Mouse (Mus musculus) lung, embryonic 16.5 days (tissue): ENCODE measurements around the gene Lipe. TPM values are rescaled to one million over a fixed set of nuclear protein-coding genes. Genes with fewer than 3 reads are reported as not detected.
"Not testable (repeated sequence)": the region's sequence is repeated elsewhere in the genome, so short reads cannot be mapped to it uniquely, and the experiment has no call there.

ENCODE experiments used
- ATAC-seq: fragments of 200-750 bp; cut with Nextera tagmentation; 2 replicates; pipeline ENCODE4 v1.8.0; 2017; ENCODE audit warnings: low read depth, mild to moderate bottlenecking, moderate library complexity
- H3K27ac ChIP-seq: fragments of 300-500 bp; sonication (generic); 2 replicates; pipeline ENCODE4 v1.5.1; 2014; ENCODE audit warnings: mild to moderate bottlenecking, control low read depth, low read length
- H3K27me3 ChIP-seq: fragments of 300-500 bp; sonication (generic); 2 replicates; pipeline ENCODE4 v1.6.1; 2014; ENCODE audit warnings: low read depth, low read length, mixed read lengths; ENCODE audit not compliant: control insufficient read depth, insufficient read depth
- H3K36me3 ChIP-seq: fragments of 300-500 bp; sonication (generic); 2 replicates; pipeline ENCODE4 v1.6.1; 2014; ENCODE audit warnings: low read length; ENCODE audit not compliant: control insufficient read depth, insufficient read depth
- H3K4me1 ChIP-seq: fragments of 300-500 bp; sonication (generic); replicated peaks from 2 replicates; pipeline ENCODE4 v1.6.1; 2014; ENCODE audit warnings: low read length, mixed read lengths; ENCODE audit not compliant: control insufficient read depth, insufficient read depth
- H3K4me2 ChIP-seq: fragments of 300-500 bp; sonication (generic); 2 replicates; pipeline ENCODE4 v1.6.1; 2014; ENCODE audit warnings: low read depth, low read length, control low read depth
- H3K4me3 ChIP-seq: fragments of 300-500 bp; sonication (generic); 2 replicates; pipeline ENCODE4 v1.5.1; 2014; ENCODE audit warnings: mild to moderate bottlenecking, low read length, control low read depth
- H3K9ac ChIP-seq: fragments of 300-500 bp; sonication (generic); 2 replicates; pipeline ENCODE4 v1.6.1; 2014; ENCODE audit warnings: low read length, control low read depth
- H3K9me3 ChIP-seq: fragments of 300-500 bp; sonication (generic); 2 replicates; pipeline ENCODE4 v1.6.1; 2016; ENCODE audit warnings: low read length; ENCODE audit not compliant: control insufficient read depth
- WGBS: fragments of 180-500 bp; shearing (Covaris S2); extraction: QIAGEN DNeasy Blood & Tissue Kit; methylation state at CpG from one replicate; pipeline ENCODE4 v1.1.7; 2014; 5-methylcytosine and 5-hydroxymethylcytosine counted together
- polyA plus RNA-seq: library from polyadenylated mRNA; unstranded; fragments of >200 nt; fragmentation: Nextera tagmentation; extraction: Ambion mirVana; gene quantifications from 2 replicates; pipeline ENCODE4 v1.2.1, GENCODE M21; 2015

The Lipe gene
- polyA plus RNA-seq, 1 experiment from 2014 or later: 11.4 TPM

DNA sequence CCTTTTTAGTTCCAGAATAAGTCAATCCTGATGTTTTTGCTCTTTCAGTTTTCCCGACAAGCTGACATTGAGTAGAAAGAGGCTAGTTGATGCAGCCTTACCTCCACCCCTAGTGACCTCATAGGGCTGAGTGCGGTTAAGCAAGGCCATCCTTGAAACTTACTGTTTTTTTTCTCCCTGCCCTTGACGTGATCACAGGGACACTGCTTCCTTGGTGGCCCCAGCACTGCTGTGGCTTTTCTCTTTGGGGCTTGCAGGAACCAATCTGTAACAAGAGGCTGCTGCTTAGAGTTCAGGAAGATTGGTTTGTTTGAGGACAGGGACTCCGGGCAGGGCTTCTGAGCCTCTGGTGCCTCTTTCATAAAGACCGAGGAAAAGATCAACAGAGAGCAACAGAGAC is 3.5 kb upstream of the Lipe start:
- Histone ChIP-seq H3K36me3 (no peaks in the 10 kb centered on the region), H3K9me3 (no peaks in the 10 kb centered on the region), H3K4me1 (no peaks in the 10 kb centered on the region), H3K27me3 (no peaks in the 10 kb centered on the region), H3K27ac (no peak overlapping the region), H3K4me2 (no peak overlapping the region), H3K9ac (no peak overlapping the region), H3K4me3 (no peak overlapping the region)
- WGBS: 44% methylated on average over 5 of the region's 5 CpGs
- no peak for ATAC-seq

DNA sequence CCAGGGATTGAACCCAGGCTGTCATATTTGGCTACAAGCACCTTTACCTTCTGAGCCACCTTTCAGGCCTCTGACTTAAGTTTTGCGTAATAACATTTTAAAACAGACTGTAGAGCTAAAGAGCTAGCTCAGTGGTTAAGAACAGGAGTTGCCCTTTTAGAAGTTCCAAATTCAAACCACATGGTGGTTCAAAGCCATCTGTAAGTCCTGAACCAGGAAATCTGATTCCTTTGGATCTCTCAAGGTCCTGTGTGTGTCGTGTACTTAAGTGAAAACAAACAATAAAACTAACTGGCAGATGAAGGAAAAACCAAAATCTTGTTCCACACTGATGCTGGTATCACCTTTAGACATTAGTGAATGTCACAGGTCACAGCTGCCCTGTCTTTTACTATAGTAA is 3.0 kb upstream of the Lipe start:
- no peaks in the 10 kb centered on the region for H3K9me3 ChIP-seq
- H3K27me3 ChIP-seq: no peaks in the 10 kb centered on the region
- H3K9ac ChIP-seq: no peak overlapping the region
- no peak overlapping the region for H3K4me3 ChIP-seq
- H3K27ac ChIP-seq: no peak overlapping the region
- no peak for ATAC-seq
- H3K36me3 ChIP-seq: no peaks in the 10 kb centered on the region
- H3K4me1 ChIP-seq: no peaks in the 10 kb centered on the region
- no peak overlapping the region for H3K4me2 ChIP-seq
- 52% methylated on average over 2 of the region's 2 CpGs for WGBS

DNA sequence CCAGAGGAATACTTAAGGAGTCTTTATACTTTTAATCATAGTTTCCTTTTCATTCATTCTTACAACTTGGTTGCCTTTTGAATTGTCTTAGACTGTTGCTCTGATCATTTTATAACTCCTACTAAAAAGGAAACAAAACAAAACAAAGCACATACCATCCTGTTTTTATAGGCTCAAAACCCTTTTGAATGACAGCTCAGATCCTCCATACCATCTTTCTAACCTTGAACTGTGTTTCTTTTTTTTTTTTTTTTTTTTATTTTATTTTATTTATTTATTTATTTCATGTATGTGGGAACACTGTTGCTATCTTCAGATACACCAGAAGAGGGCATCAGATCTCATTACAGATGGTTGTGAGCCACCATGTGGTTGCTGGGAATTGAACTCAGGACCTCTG is 518 bp upstream of the Lipe start:
- not testable (repeated sequence) for H3K36me3 ChIP-seq, H3K27ac ChIP-seq, H3K9ac ChIP-seq, H3K27me3 ChIP-seq, ATAC-seq, H3K9me3 ChIP-seq, H3K4me2 ChIP-seq, H3K4me3 ChIP-seq
- H3K4me1 ChIP-seq: peaks cover 12% of the 10 kb centered on the region

DNA sequence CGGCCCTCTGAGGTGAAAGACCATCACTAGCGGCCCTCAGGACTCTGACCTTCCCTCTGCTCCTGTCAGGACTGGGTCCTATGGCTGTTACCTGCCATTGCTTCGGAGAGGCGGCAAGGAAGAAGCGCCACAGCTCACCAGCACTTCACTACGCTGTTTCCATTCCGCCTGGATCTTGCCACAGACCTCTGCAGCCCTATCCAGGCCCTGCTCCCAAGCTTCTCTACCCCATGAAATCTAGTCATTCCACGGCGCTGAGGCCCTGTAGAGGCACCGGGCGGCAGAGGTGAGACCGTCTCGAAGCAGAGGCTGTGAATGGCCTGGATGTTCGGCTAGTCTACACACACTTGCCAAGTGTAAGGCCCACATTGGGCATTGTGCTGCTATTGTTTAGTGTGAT is 1.9 kb downstream of the Lipe start:
- Histone ChIP-seq H3K4me3 (no peak overlapping the region), H3K4me2 (peak overlapping the region; percentile 64; the same call in 1 of the 2 replicates), H3K4me1 (peaks cover 15% of the 10 kb centered on the region), H3K9ac (no peak overlapping the region; the same call in 1 of the 2 replicates), H3K9me3 (no peaks in the 10 kb centered on the region), H3K27me3 (no peaks in the 10 kb centered on the region), H3K27ac (no peak overlapping the region), H3K36me3 (no peaks in the 10 kb centered on the region)
- ATAC-seq: peak; percentile 2; the same call in 1 of the 2 replicates
- 88% methylated on average over 14 of the region's 14 CpGs for WGBS

DNA sequence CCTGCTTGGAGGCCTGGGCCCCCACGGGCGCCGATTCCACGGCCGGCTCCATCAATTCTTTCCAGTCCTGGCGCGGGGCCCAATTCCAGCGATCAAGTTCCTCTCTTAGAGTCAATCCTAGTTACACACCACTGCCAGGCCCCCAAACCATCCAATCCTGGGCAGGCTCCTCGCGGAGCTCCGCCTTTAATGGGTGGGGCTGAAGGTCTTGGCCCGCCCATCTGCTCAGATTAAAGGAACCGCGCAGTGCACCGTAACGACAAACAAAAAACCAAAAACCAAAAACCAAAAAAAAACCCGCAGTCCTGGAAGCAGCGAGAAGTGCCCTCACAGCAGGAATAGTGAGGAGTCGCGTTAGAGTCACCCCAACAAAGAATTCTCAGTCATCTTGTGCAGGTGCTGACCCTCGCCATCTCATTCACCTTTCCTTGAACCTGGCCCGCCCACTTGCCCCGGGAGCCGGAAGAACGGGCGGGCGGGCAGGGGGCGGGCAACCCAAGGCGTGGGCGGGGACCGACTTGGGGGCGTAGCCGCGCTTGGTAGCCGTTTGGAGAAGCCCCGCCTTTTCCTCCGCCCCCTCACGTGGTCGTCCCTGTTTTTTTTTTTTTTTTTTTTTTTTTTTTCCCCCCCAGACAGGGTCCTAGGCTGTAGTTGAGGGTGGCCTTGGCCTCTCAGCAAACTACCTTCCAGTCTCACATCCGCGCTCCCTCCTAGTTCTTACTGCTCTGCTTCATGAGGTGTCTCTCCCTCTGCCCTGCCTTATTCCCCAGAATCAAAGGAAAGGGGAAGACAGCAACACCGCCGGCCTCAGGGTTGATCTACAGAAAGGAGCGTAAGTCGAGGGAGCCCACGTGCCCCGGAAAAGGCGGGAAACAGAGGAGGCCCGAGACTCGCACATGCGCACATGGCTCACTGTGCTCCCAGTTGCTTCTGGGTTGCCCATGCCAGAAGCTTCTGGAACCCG is 2.7 kb downstream of the Lipe start:
- Histone ChIP-seq H3K4me1 (peaks cover 20% of the 10 kb centered on the region), H3K36me3 (no peaks in the 10 kb centered on the region), H3K9ac (peak overlapping the region; percentile 69), H3K9me3 (no peaks in the 10 kb centered on the region), H3K4me3 (peak overlapping the region; percentile 62), H3K27ac (peak overlapping the region; percentile 52), H3K4me2 (peak overlapping the region; percentile 64), H3K27me3 (no peaks in the 10 kb centered on the region)
- ATAC-seq: peak; percentile 98
- 6% methylated on average over 51 of the region's 52 CpGs for WGBS

DNA sequence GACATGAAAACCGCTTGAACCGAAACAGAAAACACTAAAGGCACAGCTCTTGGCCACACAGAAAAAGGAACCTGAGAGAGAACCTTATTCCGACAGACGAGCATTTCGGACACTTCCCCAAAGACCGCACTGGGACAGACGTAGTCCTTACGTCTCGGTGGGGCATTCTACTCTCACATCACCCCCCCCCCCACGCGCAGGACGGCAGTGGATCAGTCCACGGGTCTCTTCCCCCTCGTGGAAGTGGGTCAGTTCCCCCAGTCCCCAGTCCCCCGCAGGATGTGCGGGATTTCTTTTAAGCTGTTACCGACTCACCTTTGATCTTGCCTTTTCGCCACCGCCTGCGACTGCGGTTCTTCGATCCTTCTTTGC is 3.3 kb downstream of the Lipe start:
- no peaks in the 10 kb centered on the region for H3K36me3 ChIP-seq
- H3K27ac ChIP-seq: 0 out of 2 replicates have a peak overlapping the region, but pooled peaks have one; percentile 15
- H3K4me2 ChIP-seq: peak overlapping the region; percentile 64
- peak; percentile 24 for ATAC-seq
- WGBS: under 1% methylated on average over 22 of the region's 22 CpGs
- peak overlapping the region; percentile 62 for H3K4me3 ChIP-seq
- peaks cover 26% of the 10 kb centered on the region for H3K4me1 ChIP-seq
- peak overlapping the region; percentile 69 for H3K9ac ChIP-seq
- H3K27me3 ChIP-seq: no peaks in the 10 kb centered on the region
- H3K9me3 ChIP-seq: no peaks in the 10 kb centered on the region

DNA sequence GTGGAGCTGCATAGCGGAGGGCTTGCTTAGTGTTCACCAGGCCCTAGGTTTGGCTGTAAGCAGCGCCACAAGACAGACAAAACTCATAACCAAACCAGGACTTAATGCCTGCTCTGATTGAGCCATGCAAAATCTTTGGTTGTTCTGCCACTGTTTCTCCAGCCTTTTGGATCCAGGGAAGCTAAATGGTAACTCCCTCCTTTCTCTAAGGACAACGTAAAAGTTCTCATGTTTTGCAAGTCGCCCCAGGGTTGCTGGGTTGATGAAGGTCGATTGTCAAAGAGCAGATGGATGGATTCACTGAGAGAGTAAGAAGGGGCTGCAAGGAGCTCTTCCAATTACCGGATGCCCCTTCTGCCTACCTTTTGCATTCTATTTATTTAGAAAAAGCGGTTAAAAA is 3.8 kb downstream of the Lipe start:
- no peaks in the 10 kb centered on the region for H3K36me3 ChIP-seq
- H3K9me3 ChIP-seq: no peaks in the 10 kb centered on the region
- peak overlapping the region; percentile 62 for H3K4me3 ChIP-seq
- peak overlapping the region; percentile 69 for H3K9ac ChIP-seq
- peak overlapping the region; percentile 64 for H3K4me2 ChIP-seq
- no peaks in the 10 kb centered on the region for H3K27me3 ChIP-seq
- H3K4me1 ChIP-seq: peaks cover 30% of the 10 kb centered on the region
- H3K27ac ChIP-seq: no peak overlapping the region
- WGBS: 11% methylated on average over 7 of the region's 7 CpGs
- ATAC-seq: no peak

DNA sequence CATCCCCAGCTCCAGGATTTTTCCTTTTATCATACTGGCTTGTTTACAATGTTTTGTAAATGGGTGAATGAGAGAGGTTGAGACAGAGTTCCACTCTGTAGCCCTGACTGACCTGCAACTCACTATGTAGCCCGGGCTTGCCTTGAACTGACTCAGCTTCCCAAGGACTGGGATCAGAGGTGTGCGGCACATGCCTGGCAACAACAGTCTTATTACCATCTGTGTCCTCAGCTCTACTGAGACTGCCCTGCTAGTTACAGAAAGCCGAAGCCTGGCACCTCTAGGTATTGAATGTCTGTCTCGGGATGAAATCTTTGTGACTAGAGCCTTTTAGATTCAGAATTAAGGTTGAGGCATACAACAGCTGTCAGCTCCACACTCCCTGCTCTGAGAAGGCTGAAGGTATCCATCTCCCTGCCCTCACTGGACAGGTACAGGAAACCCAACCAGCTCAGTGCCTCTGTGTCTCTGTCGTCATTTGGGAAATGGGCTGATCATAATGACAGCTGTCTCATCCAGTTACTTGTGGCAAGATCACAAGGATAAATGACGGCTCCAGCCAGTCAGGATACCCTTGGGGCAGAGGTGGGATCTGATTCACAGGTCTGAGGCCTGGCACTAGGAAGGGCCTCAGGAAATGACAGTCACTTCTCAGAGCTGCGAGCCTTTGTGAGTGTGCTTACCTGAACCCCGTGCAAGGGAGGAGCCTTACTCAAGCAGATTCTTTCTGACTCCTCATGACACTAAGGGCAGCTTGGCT is 4.9 kb downstream of the Lipe start:
- H3K36me3 ChIP-seq: no peaks in the 10 kb centered on the region
- H3K4me1 ChIP-seq: peaks cover 34% of the 10 kb centered on the region
- no peak overlapping the region; the same call in 1 of the 2 replicates for H3K4me2 ChIP-seq
- ATAC-seq: no peak
- no peak overlapping the region for H3K27ac ChIP-seq
- no peaks in the 10 kb centered on the region for H3K27me3 ChIP-seq
- WGBS: 74% methylated on average over 8 of the region's 8 CpGs
- no peak overlapping the region; the same call in 1 of the 2 replicates for H3K4me3 ChIP-seq
- H3K9ac ChIP-seq: no peak overlapping the region
- no peaks in the 10 kb centered on the region for H3K9me3 ChIP-seq

DNA sequence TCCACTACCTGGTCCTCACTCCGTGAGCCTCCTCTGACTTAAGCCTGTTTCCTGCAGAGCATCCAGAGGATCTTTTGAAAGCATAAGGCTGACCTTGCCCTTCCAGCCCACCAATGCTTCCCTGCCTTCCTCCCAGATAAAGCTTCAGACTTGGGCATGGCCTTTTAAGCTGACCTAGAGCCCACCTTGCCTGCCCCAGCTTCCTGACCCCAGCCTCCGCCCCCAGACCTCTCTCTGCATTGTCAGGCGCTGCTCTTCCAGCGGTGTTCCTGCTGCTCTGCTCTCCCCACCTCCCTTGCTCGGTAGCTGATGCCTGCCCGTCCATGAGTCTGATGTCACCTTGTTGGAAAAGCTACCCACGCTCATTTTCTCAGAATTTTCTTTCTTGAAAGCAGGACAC is 5.7 kb downstream of the Lipe start:
- WGBS: 59% methylated on average over 7 of the region's 7 CpGs
- Histone ChIP-seq H3K9me3 (no peaks in the 10 kb centered on the region), H3K27me3 (no peaks in the 10 kb centered on the region), H3K4me2 (no peak overlapping the region), H3K9ac (no peak overlapping the region), H3K36me3 (peaks cover 5% of the 10 kb centered on the region), H3K4me3 (no peak overlapping the region), H3K27ac (no peak overlapping the region), H3K4me1 (peaks cover 34% of the 10 kb centered on the region)
- ATAC-seq: no peak
